Mouse (Mus musculus): Measurements from ENCODE around the gene Mllt6. TPM values are rescaled to one million over a fixed set of nuclear protein-coding genes. Genes with fewer than 3 reads are reported as not detected.
"Not testable (repeated sequence)": the region's sequence is repeated elsewhere in the genome, so short reads cannot be mapped to it uniquely, and the experiment has no call there.

The Mllt6 gene
- total RNA-seq, 2 experiments from 2014 or later: 143 to 147 TPM

DNA sequence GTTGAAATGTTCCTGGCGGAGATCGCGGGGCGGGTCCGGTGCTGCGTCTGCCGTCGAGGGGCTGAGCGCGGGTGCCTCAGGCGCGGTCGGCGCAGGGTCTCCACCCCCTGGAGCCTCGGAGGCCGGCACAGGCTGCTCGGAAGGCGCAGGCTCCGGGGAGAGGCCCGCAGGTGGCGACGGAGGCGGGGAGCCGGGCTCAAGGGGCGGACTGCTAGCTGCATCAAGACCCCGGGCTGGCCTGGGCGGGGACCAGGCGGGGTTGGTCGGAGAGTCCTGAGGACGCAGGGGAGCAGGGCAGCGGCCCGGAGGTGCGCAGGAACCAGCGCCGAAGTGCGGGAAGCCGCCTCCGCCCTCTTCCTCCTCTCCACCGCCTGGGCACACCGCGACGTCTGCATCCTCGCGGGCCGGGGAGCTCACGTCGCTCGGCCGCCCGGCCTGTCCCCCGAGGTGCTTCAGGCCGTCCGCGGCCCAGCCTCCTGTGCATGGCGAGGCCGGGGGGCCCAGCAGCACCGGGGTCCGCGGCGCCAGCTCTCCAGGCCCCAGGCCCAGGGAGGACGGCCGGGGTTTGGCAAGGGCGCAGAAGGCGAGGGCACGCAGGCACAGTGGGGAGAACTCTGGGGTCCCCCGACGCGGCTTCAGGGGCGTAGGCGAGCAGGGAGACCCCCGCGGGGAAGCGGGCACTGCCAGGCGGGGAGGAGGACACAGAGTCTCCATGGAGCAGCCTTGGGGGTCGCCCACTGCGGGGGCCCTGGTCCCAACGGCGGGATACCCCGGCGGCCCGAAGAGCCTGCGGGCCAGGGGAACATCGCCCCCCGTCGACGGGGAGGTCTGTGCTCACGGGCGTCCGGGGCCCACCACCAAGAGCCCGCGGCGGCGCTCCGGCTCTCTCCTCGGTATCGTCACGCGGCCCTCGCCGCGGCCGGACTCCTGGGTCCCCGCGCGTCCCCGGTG lies 34.4 kb upstream of the Mllt6 start:
- TF ChIP-seq CTCF (IDR thresholded peaks at IDR 0.05): no peak
- peak overlapping the region; percentile 72 for H3K27ac ChIP-seq
- intact Hi-C loops (cut with DNase I): loop anchor here (10.0 kb wide), 1 partner anchor 264 kb away; the partner anchor contains the start of gene Socs7
- H3K4me3 ChIP-seq: peak overlapping the region; percentile 77
- peak in 1 of 2 experiments; percentile 35 for DNase-seq (ENCODE audit: extremely low spot score in 1 of 2, low spot score in 2 of 2)

DNA sequence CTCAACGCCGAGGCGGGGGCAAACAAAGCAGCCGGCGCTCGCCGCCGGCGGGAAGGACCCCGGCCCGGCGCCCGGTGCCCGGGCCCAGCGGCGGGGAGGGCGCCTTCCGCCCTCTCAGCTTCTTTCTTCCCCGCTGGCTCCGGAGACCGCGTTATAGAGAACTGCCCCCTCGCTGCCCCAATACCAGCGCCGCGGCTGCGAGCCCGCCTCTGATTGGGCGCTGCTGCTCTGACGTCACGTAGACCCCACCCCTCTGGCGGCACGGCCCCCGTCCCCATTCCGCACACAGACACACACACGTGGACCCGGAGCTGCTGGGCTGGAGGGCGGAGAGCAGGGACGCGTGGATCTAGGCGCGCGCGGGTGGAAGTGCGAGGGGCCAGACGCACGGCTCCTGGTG lies 33.6 kb upstream of the Mllt6 start, which contains the start of gene Epop:
Gene Epop, minus strand, starts transcription at position 127 of the 400 bp plus-strand sequence.
- peak; percentile 92 to 94 for DNase-seq (ENCODE audit: extremely low spot score in 1 of 2, low spot score in 2 of 2)
- Histone ChIP-seq H3K27ac (peak within 1 kb of the TSS; percentile 86), H3K4me3 (peak within 1 kb of the TSS; percentile 77)
- intact Hi-C loops (cut with DNase I): loop anchor here (10.0 kb wide), 1 partner anchor 265 kb away; the partner anchor contains the start of gene Socs7
- no peak for TF ChIP-seq CTCF (IDR thresholded peaks at IDR 0.05)

DNA sequence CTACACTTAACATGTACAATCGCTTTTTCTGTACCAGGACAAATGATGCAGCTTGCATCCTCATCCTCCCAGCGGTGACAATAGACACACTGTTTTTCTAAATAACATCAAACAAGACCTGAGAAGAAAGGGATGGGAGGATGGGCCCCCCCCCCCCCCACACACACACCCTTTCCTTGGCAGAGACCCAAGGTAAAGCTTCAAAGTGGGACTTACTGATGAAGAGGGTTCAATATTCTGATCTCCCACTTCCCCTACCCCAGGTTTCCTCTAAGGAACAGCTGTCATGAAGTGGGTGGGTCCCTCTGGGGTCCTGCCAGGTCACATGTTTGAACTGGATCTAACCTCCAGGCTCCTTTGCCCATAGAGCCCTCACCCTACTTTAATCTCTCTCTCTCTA lies 32.2 kb upstream of the Mllt6 start:
- intact Hi-C loops (cut with DNase I): loop anchor here (5.0 kb wide), 2 partner anchors 36 to 111 kb away; partner anchors contain the start of gene Pip4k2b
- H3K4me3 ChIP-seq: no peak overlapping the region
- H3K27ac ChIP-seq: peak overlapping the region; percentile 86
- TF ChIP-seq CTCF (IDR thresholded peaks at IDR 0.05): no peak
- DNase-seq (ENCODE audit: extremely low spot score in 1 of 2, low spot score in 2 of 2): no peak

DNA sequence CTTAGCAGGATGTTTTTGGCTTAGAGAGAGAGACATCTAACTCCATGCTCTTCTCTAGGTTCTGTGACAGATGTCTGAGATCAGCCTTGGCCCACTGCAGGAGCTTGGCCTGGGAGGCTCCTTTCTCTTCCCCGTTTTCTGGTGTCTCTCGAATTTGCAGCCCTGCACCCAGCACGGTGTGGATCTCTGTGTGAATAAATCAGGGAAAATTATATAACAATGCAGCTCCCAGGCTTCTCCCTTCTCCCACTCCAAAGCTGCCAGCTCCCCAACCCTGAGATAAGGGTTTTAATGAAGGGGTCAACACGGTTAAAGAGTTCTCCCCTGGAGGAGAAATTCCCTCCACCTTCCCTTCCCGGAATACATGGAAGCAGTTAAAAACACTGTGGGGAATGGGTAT lies 31.7 kb upstream of the Mllt6 start:
- peak in 1 of 2 experiments; percentile 35 for DNase-seq (ENCODE audit: extremely low spot score in 1 of 2, low spot score in 2 of 2)
- intact Hi-C loops (cut with DNase I): loop anchor here (5.0 kb wide), 2 partner anchors 36 to 111 kb away; partner anchors contain the start of gene Pip4k2b
- Histone ChIP-seq H3K4me3 (no peak overlapping the region), H3K27ac (peak overlapping the region; percentile 86)
- no peak for TF ChIP-seq CTCF (IDR thresholded peaks at IDR 0.05)

DNA sequence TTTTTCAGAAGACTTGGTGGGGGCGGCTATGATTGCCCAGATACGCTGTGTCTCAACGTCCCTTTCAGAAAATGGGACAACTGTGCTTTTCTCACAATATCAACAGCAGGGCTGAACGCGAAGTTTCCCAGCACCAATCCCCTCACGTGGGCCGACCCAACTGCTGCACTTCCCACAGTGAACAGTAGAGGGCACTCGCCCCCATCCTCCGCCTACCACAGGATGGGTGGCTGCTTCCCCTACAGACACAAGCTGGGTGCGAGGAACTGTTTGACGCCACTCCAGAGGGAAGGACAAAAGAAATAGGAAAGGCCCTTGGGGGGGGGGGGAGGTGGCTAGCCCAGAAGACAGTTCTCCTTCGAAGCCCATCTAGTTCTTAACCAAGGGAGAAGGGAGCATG lies 31.3 kb upstream of the Mllt6 start:
- intact Hi-C loops (cut with DNase I): loop anchor here (5.0 kb wide), 2 partner anchors 35 to 110 kb away; partner anchors contain the start of gene Pip4k2b
- DNase-seq (ENCODE audit: extremely low spot score in 1 of 2, low spot score in 2 of 2): peak; percentile 76 to 91
- H3K27ac ChIP-seq: peak overlapping the region; percentile 86

DNA sequence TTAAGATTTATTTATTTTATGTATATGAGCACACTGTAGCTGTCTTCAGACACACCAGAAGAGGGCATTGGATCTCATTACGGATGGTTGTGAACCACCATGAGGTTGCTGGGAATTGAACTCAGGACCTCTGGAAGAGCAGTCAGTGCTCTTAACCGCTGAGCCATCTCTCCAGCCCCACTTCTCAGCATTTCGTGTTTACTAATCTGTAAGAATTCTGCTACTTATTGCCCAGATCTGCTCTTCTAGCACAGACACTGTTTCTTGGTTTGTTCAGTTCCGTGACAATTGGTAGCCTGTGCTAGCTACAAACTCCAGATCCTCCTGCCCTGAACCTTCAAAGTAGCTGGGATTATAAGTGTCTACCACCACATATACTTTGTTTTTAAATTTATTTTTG lies 30.8 kb upstream of the Mllt6 start:
- DNase-seq (ENCODE audit: extremely low spot score in 1 of 2, low spot score in 2 of 2); H3K4me3 ChIP-seq: not testable (repeated sequence)
- H3K27ac ChIP-seq: peak overlapping the region; percentile 86; the same call in 1 of the 2 replicates
- intact Hi-C loops (cut with DNase I): loop anchor here (5.0 kb wide), 2 partner anchors 35 to 110 kb away; partner anchors contain the start of gene Pip4k2b

More for the DNA sequence above, 31.3 kb upstream of the Mllt6 start:
- H3K4me3 ChIP-seq: no peak overlapping the region
- peak; percentile 91 for TF ChIP-seq CTCF (IDR thresholded peaks at IDR 0.05)

DNA sequence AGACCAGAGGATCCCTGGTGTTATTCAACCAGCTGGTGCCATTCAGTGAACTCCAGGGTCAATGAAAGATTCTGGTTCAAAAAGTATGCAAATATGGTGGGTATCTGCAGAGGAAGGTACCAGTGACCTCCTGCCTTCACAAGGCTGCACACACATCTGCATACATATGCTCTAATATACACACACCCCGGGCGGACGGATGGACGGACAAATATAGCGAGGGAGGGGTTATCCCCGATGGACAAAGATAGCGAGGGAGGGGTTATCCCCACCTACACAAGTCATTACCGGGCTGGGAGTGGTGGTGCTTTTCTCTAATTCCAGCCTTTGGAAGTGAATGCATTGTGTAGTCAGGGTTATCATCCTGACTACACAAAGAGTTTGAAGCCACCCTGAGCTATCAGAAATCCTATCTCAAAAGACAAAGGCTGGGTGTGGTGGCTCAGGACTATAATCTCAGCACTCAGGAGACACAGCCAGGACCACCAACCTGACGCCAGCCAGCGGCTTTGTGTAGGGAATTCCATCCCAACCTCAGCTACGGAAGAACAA lies 27.7 kb upstream of the Mllt6 start:
- no peak overlapping the region for H3K4me3 ChIP-seq
- H3K27ac ChIP-seq: no peak overlapping the region
- DNase-seq (ENCODE audit: extremely low spot score in 1 of 2, low spot score in 2 of 2): no peak
- TF ChIP-seq CTCF (IDR thresholded peaks at IDR 0.05): no peak
- intact Hi-C loops (cut with DNase I): no loop called here

DNA sequence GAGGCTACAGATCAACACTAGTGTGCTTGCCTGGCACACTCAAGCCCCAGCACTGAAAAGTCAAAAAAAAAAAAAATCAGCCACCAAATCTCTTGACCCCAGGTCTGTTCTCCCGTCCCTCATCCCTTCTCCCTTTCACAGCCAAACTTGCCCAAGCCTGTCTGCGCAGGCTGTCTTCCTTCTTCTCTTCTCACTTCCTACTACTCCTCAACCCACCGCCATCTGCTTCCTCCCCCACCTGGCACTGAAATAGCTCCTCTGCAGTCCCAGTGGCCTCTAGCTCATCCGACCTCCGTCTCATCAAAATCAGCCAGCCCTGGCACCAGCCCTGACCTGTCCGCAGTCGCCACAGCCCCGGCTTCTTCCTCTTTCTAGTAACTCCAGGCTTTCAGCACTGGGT lies 21.5 kb upstream of the Mllt6 start:
- DNase-seq (ENCODE audit: extremely low spot score in 1 of 2, low spot score in 2 of 2): peak; percentile 59 to 78
- Histone ChIP-seq H3K4me3 (no peak overlapping the region), H3K27ac (peak overlapping the region; percentile 95)
- intact Hi-C loops (cut with DNase I): no loop called here
- TF ChIP-seq CTCF (IDR thresholded peaks at IDR 0.05): no peak

DNA sequence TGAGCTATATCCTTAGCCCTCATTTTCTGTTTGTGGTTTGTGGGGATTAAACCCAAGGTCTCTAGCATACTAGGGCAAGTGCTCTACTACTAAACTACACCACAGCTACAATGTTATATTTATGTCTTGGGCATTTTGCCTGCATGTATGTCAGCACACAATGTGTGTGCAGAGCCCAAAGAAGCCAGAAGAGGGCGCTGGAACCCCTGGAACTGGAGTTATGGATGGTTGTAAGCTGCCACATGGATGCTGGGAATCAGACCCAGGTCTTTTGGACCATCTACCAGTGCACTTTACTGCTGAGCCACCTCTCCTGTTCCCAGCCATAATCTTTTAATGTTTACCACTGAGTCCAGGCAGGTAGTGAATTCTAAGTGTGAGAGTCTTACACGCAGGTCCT lies 20.5 kb upstream of the Mllt6 start:
- intact Hi-C loops (cut with DNase I): no loop called here
- Histone ChIP-seq H3K4me3 (no peak overlapping the region), H3K27ac (peak overlapping the region; percentile 95)
- no peak for DNase-seq (ENCODE audit: extremely low spot score in 1 of 2, low spot score in 2 of 2)
- peak; percentile 35 for TF ChIP-seq CTCF (IDR thresholded peaks at IDR 0.05)

DNA sequence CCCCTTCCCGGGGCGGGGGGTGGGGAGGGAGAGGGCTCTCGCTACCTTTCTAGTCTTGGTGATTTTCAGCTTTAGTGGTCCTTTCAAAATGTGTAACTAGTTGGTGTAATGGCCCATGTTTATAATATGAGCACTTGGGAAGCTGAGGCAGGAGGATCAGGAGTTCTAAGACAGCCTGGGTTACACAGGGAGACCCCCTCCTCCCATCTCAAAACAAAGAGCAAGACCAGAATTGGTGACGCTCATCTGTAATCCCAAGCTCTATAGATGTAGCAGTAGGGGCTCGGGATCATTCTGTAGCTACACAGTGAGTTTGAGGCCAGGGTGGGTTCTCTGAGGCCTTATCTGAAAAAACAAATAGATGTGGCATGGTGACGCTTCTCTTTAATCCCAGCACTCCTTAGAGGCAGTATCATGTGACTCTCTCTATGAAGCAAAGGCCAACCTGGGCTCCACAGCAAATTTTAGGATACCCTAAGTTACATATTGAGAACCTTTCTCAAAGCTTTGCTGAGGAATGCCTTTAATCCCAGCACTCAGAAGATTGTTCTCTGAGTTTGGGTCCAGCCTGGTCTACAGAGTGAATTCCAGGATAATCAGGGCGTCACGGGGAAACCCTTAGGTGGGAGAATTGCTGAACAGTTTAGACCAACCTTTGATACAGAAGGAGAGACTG lies 19.7 kb upstream of the Mllt6 start:
- DNase-seq (ENCODE audit: extremely low spot score in 1 of 2, low spot score in 2 of 2): no peak
- TF ChIP-seq CTCF (IDR thresholded peaks at IDR 0.05): no peak
- no peak overlapping the region for H3K27ac ChIP-seq
- no peak overlapping the region for H3K4me3 ChIP-seq
- intact Hi-C loops (cut with DNase I): no loop called here

DNA sequence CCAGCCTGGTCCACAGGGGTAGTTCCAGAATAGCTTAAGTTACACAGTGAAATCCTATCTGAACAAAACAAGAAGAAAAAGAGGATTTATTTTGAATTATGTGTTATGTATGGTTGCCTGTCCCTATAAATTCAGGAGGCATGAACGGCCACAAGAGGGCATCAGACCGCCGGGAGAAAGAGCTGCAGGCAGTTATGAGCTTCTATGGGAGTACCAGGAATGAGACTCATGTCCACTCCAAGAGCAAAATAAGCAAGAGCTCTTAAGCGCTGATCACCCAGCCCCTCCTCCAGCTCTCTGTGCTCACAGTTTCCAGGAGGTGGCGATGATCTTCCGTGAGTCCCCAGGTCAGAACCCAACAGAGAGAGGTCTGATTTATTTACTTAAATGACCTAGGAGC lies 18.4 kb upstream of the Mllt6 start:
- intact Hi-C loops (cut with DNase I): loop anchor here (1.0 kb wide), 1 partner anchor 45 kb away; no protein-coding TSS in a partner anchor

DNA sequence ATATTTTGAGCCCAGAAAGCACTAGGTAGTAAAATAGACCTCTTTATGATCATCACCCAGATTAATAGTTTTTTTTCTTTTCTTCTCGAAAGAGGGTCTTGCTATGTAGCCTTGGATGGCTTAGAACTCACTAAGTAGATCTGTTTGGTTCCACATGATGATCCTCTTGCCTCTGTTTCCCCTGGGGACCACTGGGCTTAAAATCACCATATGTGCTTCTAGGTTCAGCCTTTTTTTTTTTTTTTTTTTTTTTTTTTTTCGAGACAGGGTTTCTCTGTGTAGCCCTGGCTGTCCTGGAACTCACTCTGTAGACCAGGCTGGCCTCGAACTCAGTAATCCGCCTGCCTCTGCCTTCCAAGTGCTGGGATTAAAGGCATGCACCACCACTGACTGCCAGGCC lies 14.7 kb upstream of the Mllt6 start:
- H3K27ac ChIP-seq; H3K4me3 ChIP-seq; intact Hi-C loops (cut with DNase I); DNase-seq (ENCODE audit: extremely low spot score in 1 of 2, low spot score in 2 of 2): not testable (repeated sequence)

More for the DNA sequence above, 18.4 kb upstream of the Mllt6 start:
- TF ChIP-seq CTCF (IDR thresholded peaks at IDR 0.05): peak; percentile 76
- no peak overlapping the region for H3K27ac ChIP-seq
- DNase-seq (ENCODE audit: extremely low spot score in 1 of 2, low spot score in 2 of 2): peak in 1 of 2 experiments; percentile 58
- no peak overlapping the region for H3K4me3 ChIP-seq
